Mouse (Mus musculus) myocyte (in vitro differentiated cells): Measurements from ENCODE around the gene Bmp6. TPM values are rescaled to one million over a fixed set of nuclear protein-coding genes. Genes with fewer than 3 reads are reported as not detected.

Experiments
- H3K27me3 ChIP-seq: one replicate; pipeline ENCODE4 v1.6.1; 2011; ENCODE audit not compliant: control insufficient read depth, insufficient read depth, insufficient read length
- H3K36me3 ChIP-seq: one replicate; pipeline ENCODE4 v1.6.1; 2011; ENCODE audit not compliant: control insufficient read depth, insufficient read depth
- H3K4me2 ChIP-seq: one replicate; pipeline ENCODE4 v1.6.1; 2011; ENCODE audit warnings: low read depth, control low read depth
- H3K4me3 ChIP-seq: one replicate; pipeline ENCODE4 v1.5.1; 2011; ENCODE audit warnings: mild to moderate bottlenecking, control low read depth, moderate library complexity
- H3K79me2 ChIP-seq: one replicate; pipeline ENCODE4 v1.6.1; 2011; ENCODE audit not compliant: control insufficient read depth, insufficient read depth
- H3ac ChIP-seq: one replicate; pipeline ENCODE4 v1.6.1; 2011; ENCODE audit not compliant: control insufficient read depth, insufficient read length
- CEBPB ChIP-seq: IDR thresholded peaks from 2 replicates; pipeline ENCODE4 v1.6.1; 2011; ENCODE audit warnings: mild to moderate bottlenecking, moderate library complexity; ENCODE audit not compliant: poor library complexity, insufficient read depth, severe bottlenecking
- E2F4 ChIP-seq: IDR thresholded peaks from one replicate; pipeline ENCODE4 v1.6.1; 2011; ENCODE audit warnings: mild to moderate bottlenecking, control low read depth, moderate library complexity; ENCODE audit not compliant: insufficient read depth
- MAX ChIP-seq: IDR thresholded peaks from one replicate; pipeline ENCODE4 v1.6.1; 2011; ENCODE audit warnings: low read depth, mild to moderate bottlenecking, control low read depth
- MYOD1 ChIP-seq, 3 experiments: IDR thresholded peaks; one replicate each; pipeline ENCODE4 v1.6.1; 2011; ENCODE audit warnings: control low read depth in 2 of 3, low read depth in 2 of 3, mild to moderate bottlenecking in 2 of 3, moderate library complexity in 1 of 3; ENCODE audit not compliant: insufficient read length in 2 of 3, control insufficient read depth in 1 of 3
- MYOG ChIP-seq, 3 experiments: IDR thresholded peaks; one replicate each; pipeline ENCODE4 v1.6.1; 2011; ENCODE audit warnings: control low read depth in 2 of 3, low read depth in 2 of 3, mild to moderate bottlenecking in 2 of 3; ENCODE audit not compliant: insufficient read length in 2 of 3, control insufficient read depth in 1 of 3, insufficient read depth in 1 of 3
- POLR2A ChIP-seq: IDR thresholded peaks from one replicate; pipeline ENCODE4 v1.6.1; 2011; ENCODE audit warnings: low read depth, mild to moderate bottlenecking, control low read depth, moderate library complexity; ENCODE audit not compliant: insufficient read length
- POLR2AphosphoS2 ChIP-seq: IDR thresholded peaks from one replicate; pipeline ENCODE4 v1.6.1; 2011; ENCODE audit warnings: low read depth, control low read depth; ENCODE audit not compliant: insufficient read length
- REST ChIP-seq: IDR thresholded peaks from one replicate; pipeline ENCODE4 v1.6.1; 2011; ENCODE audit warnings: mild to moderate bottlenecking, control low read depth, moderate library complexity; ENCODE audit not compliant: insufficient read depth, insufficient read length
- SRF ChIP-seq: IDR thresholded peaks from one replicate; pipeline ENCODE4 v1.6.1; 2011; ENCODE audit warnings: low read depth; ENCODE audit not compliant: control insufficient read depth, insufficient read length
- TCF12 ChIP-seq: IDR thresholded peaks from one replicate; pipeline ENCODE4 v1.6.1; 2011; ENCODE audit warnings: mild to moderate bottlenecking, control low read depth; ENCODE audit not compliant: poor library complexity, insufficient read depth, severe bottlenecking
- TCF3 ChIP-seq: IDR thresholded peaks from one replicate; pipeline ENCODE4 v1.6.1; 2011; ENCODE audit warnings: low read depth, control low read depth; ENCODE audit not compliant: insufficient read length
- USF1 ChIP-seq: IDR thresholded peaks from one replicate; pipeline ENCODE4 v1.6.1; 2011; ENCODE audit warnings: low read depth, mild to moderate bottlenecking, control low read depth, moderate library complexity
- polyA plus RNA-seq: library from polyadenylated mRNA; unstranded; fragments of >200 nt; fragmentation: generic; extraction: Trizol; gene quantifications from one replicate; pipeline ENCODE4 v1.2.1, GENCODE M21; 2012; ENCODE audit warnings: missing spikeins

Gene Bmp6
- polyA plus RNA-seq, 1 experiment: 0.06 TPM

DNA sequence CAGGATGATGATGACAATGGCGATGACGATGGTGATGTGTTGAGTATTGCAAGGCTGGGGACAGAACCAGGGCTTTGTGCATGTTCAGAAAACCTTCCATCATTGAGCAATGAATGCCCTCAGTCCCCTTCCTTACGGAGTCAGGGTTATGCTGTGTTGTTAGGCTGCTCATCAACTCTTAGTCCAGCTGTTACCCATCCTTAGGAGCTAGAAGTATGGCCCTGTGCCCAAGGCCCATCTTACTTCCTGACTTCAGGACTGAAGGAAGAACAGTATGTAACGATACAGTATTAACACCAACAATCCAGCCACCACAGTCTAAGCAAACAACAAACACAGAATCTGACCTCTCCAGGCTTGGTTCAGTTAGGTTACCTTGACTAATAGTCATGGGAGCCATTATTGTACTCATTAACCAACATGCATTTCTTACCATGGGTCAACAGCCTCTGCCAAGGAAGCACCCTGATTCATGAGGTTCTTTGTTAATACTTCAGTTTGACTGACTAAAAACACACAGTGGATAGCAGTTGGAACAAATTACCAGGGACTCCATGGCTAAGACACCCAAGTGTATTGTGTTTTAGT is 42.6 kb downstream of the Bmp6 start:
- no peaks in the 10 kb centered on the region for H3K27me3 ChIP-seq
- no peak for TF ChIP-seq USF1
- TF ChIP-seq POLR2AphosphoS2: no peak
- no peak for TF ChIP-seq TCF12
- TF ChIP-seq MYOD1 (IDR thresholded peaks at IDR 0.05; ENCODE audit: control insufficient read depth in 1 of 3, insufficient read length in 2 of 3, low read depth in 2 of 3): no peak
- TF ChIP-seq POLR2A: no peak
- no peak for TF ChIP-seq SRF
- TF ChIP-seq E2F4: no peak
- TF ChIP-seq CEBPB: no peak
- TF ChIP-seq REST: no peak
- TF ChIP-seq MYOG (IDR thresholded peaks at IDR 0.05; ENCODE audit: control insufficient read depth in 1 of 3, insufficient read depth in 1 of 3, insufficient read length in 2 of 3, low read depth in 2 of 3): no peak
- TF ChIP-seq TCF3: no peak
- no peak for TF ChIP-seq MAX
- no peak overlapping the region for H3K4me3 ChIP-seq
- H3K79me2 ChIP-seq: no peaks in the 10 kb centered on the region
- H3ac ChIP-seq: no peak overlapping the region
- H3K36me3 ChIP-seq: no peaks in the 10 kb centered on the region
- no peak overlapping the region for H3K4me2 ChIP-seq

- Histone ChIP-seq H3K4me2 (no peak overlapping the region), H3ac (no peak overlapping the region), H3K79me2 (no peaks in the 10 kb centered on the region), H3K4me3 (no peak overlapping the region), H3K27me3 (no peaks in the 10 kb centered on the region), H3K36me3 (no peaks in the 10 kb centered on the region)
- TF ChIP-seq POLR2AphosphoS2 (no peak), TCF12 (no peak), E2F4 (no peak), MAX (no peak), SRF (no peak), POLR2A (no peak), CEBPB (no peak)
Observed at GRCm38 (mm10) chr13:38393444-38393843, 48.5 kb downstream of the Bmp6 start.

DNA sequence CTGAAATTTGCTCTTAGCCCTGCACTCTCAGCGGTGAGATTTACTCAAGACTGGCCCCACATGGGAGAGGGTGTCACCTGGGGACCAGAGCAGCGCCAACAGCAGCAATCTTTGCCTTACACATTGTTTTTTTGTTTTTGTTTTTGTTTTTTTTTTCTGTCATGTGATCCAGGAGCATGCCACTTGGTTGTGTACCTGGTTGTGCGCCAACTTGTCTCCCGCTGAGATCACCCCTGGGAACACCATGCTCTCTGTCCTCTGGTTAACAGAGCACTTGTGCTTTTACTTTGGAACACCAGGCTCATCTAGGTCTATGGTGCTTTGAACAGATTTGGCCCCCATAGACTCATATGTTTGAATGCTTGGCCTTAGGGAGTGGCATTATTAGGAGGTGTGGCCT is 50.1 kb downstream of the Bmp6 start:
- Histone ChIP-seq H3K36me3 (no peaks in the 10 kb centered on the region), H3K27me3 (no peaks in the 10 kb centered on the region), H3K4me3 (no peak overlapping the region), H3ac (no peak overlapping the region), H3K4me2 (no peak overlapping the region), H3K79me2 (no peaks in the 10 kb centered on the region)
- TF ChIP-seq USF1 (no peak), TCF12 (no peak), REST (no peak), POLR2A (no peak), POLR2AphosphoS2 (no peak), MYOD1 (IDR thresholded peaks at IDR 0.05; ENCODE audit: control insufficient read depth in 1 of 3, insufficient read length in 2 of 3, low read depth in 2 of 3) (no peak), SRF (no peak), TCF3 (no peak), MYOG (IDR thresholded peaks at IDR 0.05; ENCODE audit: control insufficient read depth in 1 of 3, insufficient read depth in 1 of 3, insufficient read length in 2 of 3, low read depth in 2 of 3) (no peak), MAX (no peak), E2F4 (no peak), CEBPB (no peak)

GRCm38 (mm10) chr13:38397007-38397545 is 52.2 kb downstream of the Bmp6 start:
- Histone ChIP-seq H3K4me3 (no peak overlapping the region), H3ac (no peak overlapping the region), H3K36me3 (no peaks in the 10 kb centered on the region), H3K27me3 (no peaks in the 10 kb centered on the region), H3K4me2 (no peak overlapping the region), H3K79me2 (no peaks in the 10 kb centered on the region)
- TF ChIP-seq MYOG (IDR thresholded peaks at IDR 0.05; ENCODE audit: control insufficient read depth in 1 of 3, insufficient read depth in 1 of 3, insufficient read length in 2 of 3, low read depth in 2 of 3) (no peak), SRF (no peak), POLR2AphosphoS2 (no peak), USF1 (no peak), POLR2A (no peak), MAX (no peak), REST (no peak), MYOD1 (IDR thresholded peaks at IDR 0.05; ENCODE audit: control insufficient read depth in 1 of 3, insufficient read length in 2 of 3, low read depth in 2 of 3) (no peak), E2F4 (no peak), TCF12 (no peak), CEBPB (no peak), TCF3 (no peak)

DNA sequence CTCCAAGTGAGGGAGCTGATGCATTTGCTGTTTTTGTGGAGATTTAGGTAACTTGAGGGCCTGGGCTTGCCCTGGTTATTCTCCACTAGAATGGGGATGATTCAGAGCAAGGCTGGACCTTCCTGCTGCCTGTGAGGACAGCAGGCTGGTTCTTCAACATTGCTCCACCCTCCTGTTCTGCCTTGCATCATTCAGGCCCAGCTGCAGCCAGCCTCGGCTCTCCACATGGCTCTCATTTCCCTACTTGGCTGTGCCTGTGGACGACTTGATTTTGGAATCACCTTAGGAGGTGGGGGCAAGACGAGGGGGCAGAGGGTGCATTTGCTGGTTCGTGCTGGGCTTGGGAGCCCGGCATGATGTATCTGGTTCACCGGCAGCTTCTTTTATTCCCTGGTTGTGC is 53.8 kb downstream of the Bmp6 start:
- Histone ChIP-seq H3K27me3 (no peaks in the 10 kb centered on the region), H3K4me2 (peak overlapping the region; percentile 34), H3K36me3 (no peaks in the 10 kb centered on the region), H3K4me3 (no peak overlapping the region), H3ac (no peak overlapping the region), H3K79me2 (no peaks in the 10 kb centered on the region)
- TF ChIP-seq SRF: no peak
- TF ChIP-seq CEBPB: 0 out of 2 replicates have a peak, but pooled peaks have one; percentile 50
